9 mouse cellular contexts compared by ENCODE assay signal in genomic region chr7:29342489-29343092, GRCm38 (mm10). TPM values are rescaled to one million over a fixed set of nuclear protein-coding genes. Genes with fewer than 3 reads are reported as not detected.
DNase-seq lines count a peak whose midpoint lies in the region; ATAC-seq and TF ChIP-seq lines count a peak whose summit lies in the region.
"Had no signal": no experiment of that assay in that cellular context is flagged by ENCODE, and none has a peak within 500 bp of the region (broad histone marks: within the 10 kb centered on the region; RNA-seq: fewer than 3 reads in every experiment).

No protein-coding gene starts in this region.

- H3K4me1 ChIP-seq in midbrain, embryonic 15.5 days = peaks cover 12% of the 10 kb centered on the region; the same call in 1 of the 2 replicates
- no peaks in the 10 kb centered on the region for H3K4me1 ChIP-seq in lung, postnatal 0 days (ENCODE audit: insufficient read depth, low read depth, low read length)

- 35% methylated on average over 8 of the region's 8 CpGs for WGBS in midbrain, embryonic 15.5 days
- WGBS in lung, postnatal 0 days = 67% methylated on average over 8 of the region's 8 CpGs

- no peaks in the 10 kb centered on the region for H3K9me3 ChIP-seq in midbrain, embryonic 15.5 days
- H3K9me3 ChIP-seq in lung, postnatal 0 days (ENCODE audit: low read length) = no peaks in the 10 kb centered on the region

- ATAC-seq in common myeloid progenitor, adult 5-6 weeks (replicated peaks; ENCODE audit: low read depth, poor library complexity, severe bottlenecking) = 0 out of 2 replicates have a peak, but pooled peaks have one; percentile 20
- no peak for ATAC-seq in midbrain, embryonic 15.5 days (replicated peaks)
- no peak for ATAC-seq in lung, postnatal 0 days

- H3K4me2 ChIP-seq in midbrain, embryonic 15.5 days = no peak overlapping the region
- H3K4me2 ChIP-seq in lung, postnatal 0 days (replicated peaks; ENCODE audit: low read depth, low read length) = no peak overlapping the region

- H3K27me3 ChIP-seq in midbrain, embryonic 15.5 days (replicated peaks) = no peaks in the 10 kb centered on the region
- no peaks in the 10 kb centered on the region for H3K27me3 ChIP-seq in lung, postnatal 0 days (replicated peaks; ENCODE audit: insufficient read depth, low read length)

- intact Hi-C loops in left cerebral cortex, postnatal 4 days (cut with DNase I) = no loop called here

- H3K27ac ChIP-seq in midbrain, embryonic 15.5 days = peak overlapping the region; percentile 60
- H3K27ac ChIP-seq in lung, postnatal 0 days (ENCODE audit: low read length) = no peak overlapping the region

- no peak overlapping the region for H3K9ac ChIP-seq in midbrain, embryonic 15.5 days
- no peak overlapping the region for H3K9ac ChIP-seq in lung, postnatal 0 days (replicated peaks; ENCODE audit: low read depth)

- TF ChIP-seq EP300 in lung, postnatal 0 days (IDR thresholded peaks at IDR 0.05) = no peak

- peak; percentile 29 to 50 for DNase-seq in kidney, postnatal 25 days
- DNase-seq in kidney, adult 18-20 months = no peak
- DNase-seq in layer of hippocampus, adult 8-10 months (ENCODE audit: low spot score in 2 of 2) = peak; percentile 60 to 65
- DNase-seq in gastrocnemius, postnatal 25 days = no peak
- no peak for DNase-seq in lung, postnatal 0 days (ENCODE audit: low spot score)
- no peak for DNase-seq in left cerebral cortex, postnatal 4 days

- no peaks in the 10 kb centered on the region for H3K36me3 ChIP-seq in midbrain, embryonic 15.5 days (replicated peaks)
- H3K36me3 ChIP-seq in lung, postnatal 0 days (ENCODE audit: insufficient read depth, low read length) = no peaks in the 10 kb centered on the region

- H3K4me3 ChIP-seq in midbrain, embryonic 15.5 days = no peak overlapping the region
- H3K4me3 ChIP-seq in lung, postnatal 0 days (ENCODE audit: low read depth, low read length) = no peak overlapping the region

- no peak for TF ChIP-seq CTCF in lung, postnatal 0 days (IDR thresholded peaks at IDR 0.05)

RNA-seq across cellular contexts. Expression of gene Dpf1, which starts 38.8 kb away (rescaled TPM):
- total RNA-seq in common myeloid progenitor, adult 5-6 weeks (2017) = 3.2 TPM in 1 of 2 replicates, not detected in the other
- 100 to 1,000 TPM in 2 of 4 experiments, 10 to 100 TPM in 2; 91.6 to 116 (median 104) TPM for total RNA-seq in layer of hippocampus, adult 8-10 months (2022)
- 256 and 261 TPM in 2 replicates for polyA plus RNA-seq in midbrain, embryonic 15.5 days (2015; fragmentation: Nextera tagmentation; extraction: Ambion mirVana)
- total RNA-seq in gastrocnemius, postnatal 25 days (2021) = 1 to 10 TPM; 1.9 to 2.0 TPM
- polyA plus RNA-seq in lung, postnatal 0 days (2015; fragmentation: Nextera tagmentation; extraction: Ambion mirVana) = 2.0 and 2.5 TPM in 2 replicates
- 100 to 1,000 TPM; 222 to 228 TPM for total RNA-seq in left cerebral cortex, postnatal 4 days (2021)

RNA-seq across cellular contexts. Expression of gene Ppp1r14a, which starts 53.5 kb away (rescaled TPM):
- total RNA-seq in common myeloid progenitor, adult 5-6 weeks (2017) = not detected in 2 replicates
- total RNA-seq in layer of hippocampus, adult 8-10 months (2022) = 10 to 100 TPM; 25.8 to 40.8 (median 33.5) TPM
- 3.3 and 4.3 TPM in 2 replicates for polyA plus RNA-seq in midbrain, embryonic 15.5 days (2015; fragmentation: Nextera tagmentation; extraction: Ambion mirVana)
- total RNA-seq in gastrocnemius, postnatal 25 days (2021) = 1 to 10 TPM; 5.2 to 6.5 TPM
- 222 and 246 TPM in 2 replicates for polyA plus RNA-seq in lung, postnatal 0 days (2015; fragmentation: Nextera tagmentation; extraction: Ambion mirVana)
- total RNA-seq in left cerebral cortex, postnatal 4 days (2021) = 1 to 10 TPM; 1.5 to 1.9 TPM
- total RNA-seq: hematopoietic stem cell, adult 5-6 weeks had no signal

Comparison
In these comparisons a context has a peak if more than half of its experiments do, and no peak if none do; other contexts are left out.
1. DNase-seq: peak in kidney, postnatal 25 days (2 of 2) and layer of hippocampus, adult 8-10 months (2 of 2); none in kidney, adult 18-20 months (single experiment), gastrocnemius, postnatal 25 days (single experiment), lung, postnatal 0 days (single experiment) and left cerebral cortex, postnatal 4 days (single experiment).
2. RNA of gene Dpf1, which starts 38.8 kb away (total RNA-seq): 222 to 228 TPM in left cerebral cortex, postnatal 4 days and 91.6 to 116 TPM in layer of hippocampus, adult 8-10 months; 3.2 TPM in common myeloid progenitor, adult 5-6 weeks and 1.9 to 2.0 TPM in gastrocnemius, postnatal 25 days; every median in the first group is over 10 times any median in the second.